Mouse (Mus musculus) c-Kit-negative CD71-positive TER-119-positive erythroid progenitor cells, embryonic 14.5 days (primary cell): ENCODE measurements at regions not wholly inside any gene's neighbourhood (a gene's known extent, or its start where the extent isn't known, plus 50 kb on each side); places are given as distances from the start of the nearest gene placed in this dataset.

Experiments
- DNase-seq: peaks from one replicate; pipeline ENCODE4 v3.0.0-alpha.2; 2013; ENCODE audit warnings: low read depth, low spot score

DNA sequence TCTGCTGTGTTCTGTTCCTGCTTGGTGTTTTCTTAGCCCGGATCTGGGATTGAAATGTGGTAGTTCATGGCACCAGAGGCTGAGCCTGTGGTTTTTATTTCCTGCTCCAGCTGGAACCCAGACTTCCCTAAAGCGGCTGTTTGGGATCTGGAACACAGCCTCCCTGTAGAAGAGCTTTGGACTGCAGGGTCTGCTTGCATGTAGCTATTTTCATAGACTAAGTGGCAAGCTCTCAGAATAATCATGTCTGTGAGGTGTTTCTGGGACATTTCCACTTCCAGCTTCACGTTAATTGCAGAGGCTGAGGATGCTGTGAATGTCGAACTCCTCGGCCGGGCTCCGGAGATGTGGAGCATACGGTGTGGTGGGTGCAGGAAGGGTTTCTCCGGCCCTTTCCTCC is 64.1 kb upstream of the Gm5148 start:
- DNase-seq: no peak

DNA sequence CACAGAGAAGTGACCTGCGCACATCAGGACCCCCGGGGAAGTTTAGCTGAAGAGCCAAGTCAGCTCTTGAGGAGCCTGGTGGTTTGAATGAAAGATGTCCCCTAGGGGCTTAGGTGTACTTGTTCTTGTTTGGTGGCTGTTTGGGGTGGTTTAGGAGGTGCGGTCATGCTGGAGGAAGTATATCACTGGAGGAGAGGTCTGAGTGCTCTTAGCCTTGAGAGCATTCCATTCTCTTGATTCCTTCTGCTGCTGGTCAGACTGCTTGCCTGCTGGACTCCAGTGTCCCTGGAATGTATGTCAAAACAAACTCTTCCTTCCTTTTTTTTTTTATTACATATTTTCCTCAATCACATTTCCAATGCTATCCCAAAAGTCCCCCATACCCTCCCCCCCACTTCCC is 62.5 kb upstream of the Gm5148 start:
- DNase-seq: no peak

DNA sequence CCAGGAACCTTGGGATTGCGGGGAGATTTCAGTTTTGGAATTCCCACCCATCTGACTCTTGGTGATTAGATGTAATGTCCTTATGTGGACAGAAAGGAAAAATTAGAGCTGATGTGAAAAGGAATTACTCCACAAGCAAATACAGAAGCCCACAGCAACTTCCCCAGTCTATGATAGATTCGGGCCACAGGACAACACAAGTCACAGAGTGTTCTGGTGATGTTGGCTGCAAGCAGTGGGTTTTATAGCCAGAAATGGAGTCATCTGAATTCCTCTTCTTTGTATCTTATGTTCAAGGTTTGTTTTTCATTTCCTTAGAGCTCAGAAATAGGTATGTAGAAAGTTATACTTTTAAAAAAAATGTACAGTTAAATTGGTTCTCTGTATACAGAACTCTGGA is 56.8 kb upstream of the Gm5148 start:
- DNase-seq: no peak

DNA sequence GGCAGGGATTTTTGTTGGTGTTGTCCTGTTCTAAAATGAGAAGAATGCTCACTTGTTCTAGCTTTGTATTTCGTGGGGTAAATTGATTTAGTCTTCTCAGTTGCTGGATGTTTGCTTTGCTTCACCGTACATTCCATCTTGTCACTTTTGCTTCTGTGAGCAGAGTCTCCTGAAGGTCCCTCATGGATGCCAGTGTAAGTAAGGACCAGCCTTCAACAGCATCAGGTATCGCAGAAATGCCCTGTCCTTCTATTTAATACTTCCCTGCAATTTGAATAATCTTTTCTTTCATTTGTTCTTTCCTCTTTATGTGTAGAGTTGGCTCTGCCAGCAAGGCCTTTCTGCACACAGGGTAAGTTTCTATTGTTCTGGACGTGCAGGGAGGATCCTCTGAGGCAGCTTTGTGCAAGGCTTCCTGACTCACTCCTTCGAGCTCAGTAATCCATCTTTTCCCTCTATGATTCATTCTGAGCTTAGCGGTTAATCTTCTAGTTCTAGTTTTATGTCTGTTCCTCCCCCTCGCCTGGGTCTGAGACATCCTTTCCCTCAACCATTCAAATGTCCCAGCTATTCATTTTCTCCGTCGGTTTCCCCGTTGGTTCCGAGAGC is 55.7 kb upstream of the Gm5148 start:
- no peak for DNase-seq

DNA sequence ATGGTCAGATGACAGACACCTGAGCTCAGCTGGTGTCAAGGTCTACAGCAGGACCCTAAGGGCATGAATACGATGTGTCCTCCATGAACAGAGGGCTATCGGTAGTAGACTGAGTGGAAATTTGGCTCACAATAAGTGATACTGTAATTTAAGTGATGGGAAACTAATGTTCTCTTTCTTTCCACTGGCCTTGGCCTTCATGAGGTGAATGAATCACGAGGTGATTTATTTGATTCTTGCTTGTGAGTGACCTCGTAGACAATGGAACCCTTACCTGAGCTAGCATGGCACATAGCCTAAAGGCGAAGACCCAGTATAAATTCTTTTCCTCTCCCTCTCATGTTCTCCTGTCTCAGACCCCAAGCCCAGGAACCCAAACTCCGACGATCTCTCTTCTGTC is 54.1 kb upstream of the Gm5148 start:
- DNase-seq: no peak

DNA sequence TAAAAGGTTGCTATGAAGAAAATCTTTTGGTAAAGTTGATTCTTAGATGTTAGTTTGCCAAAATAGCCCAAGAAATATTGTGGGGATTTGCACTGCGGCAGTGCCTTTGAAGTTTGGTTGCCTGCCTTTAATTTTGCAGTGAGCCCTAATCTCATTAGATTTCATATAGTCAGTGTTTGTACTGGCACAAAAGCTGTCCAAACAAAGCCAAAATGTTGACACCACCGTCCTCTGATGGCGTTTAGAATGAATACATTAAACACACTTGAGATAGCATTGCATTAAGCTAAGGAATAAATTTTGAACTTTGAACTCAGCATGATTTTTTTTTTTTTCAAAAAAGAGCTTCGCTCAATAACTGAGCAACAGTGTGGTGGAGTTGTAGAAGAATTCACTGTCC is 51.9 kb upstream of the Gm5148 start:
- DNase-seq: no peak
